Mouse (Mus musculus) ES-Bruce4 (cell line): Measurements from ENCODE around the gene Sgce. TPM values are rescaled to one million over a fixed set of nuclear protein-coding genes. Genes with fewer than 3 reads are reported as not detected.
A peak's percentile ranks its signal among the peaks of the same experiment; 100 is the strongest.
"Not testable (repeated sequence)": the region's sequence is repeated elsewhere in the genome, so short reads cannot be mapped to it uniquely, and the experiment has no call there.

Experiments
- H3K27ac ChIP-seq: 2 replicates; pipeline ENCODE4 v1.5.1; 2012; ENCODE audit warnings: low read length, inconsistent platforms; ENCODE audit not compliant: insufficient read depth
- H3K27me3 ChIP-seq: 2 replicates; pipeline ENCODE4 v1.6.1; 2012; ENCODE audit warnings: mild to moderate bottlenecking, low read length, inconsistent platforms; ENCODE audit not compliant: control insufficient read depth, poor library complexity, insufficient read depth, severe bottlenecking
- H3K36me3 ChIP-seq: 2 replicates; pipeline ENCODE4 v1.6.1; 2012; ENCODE audit warnings: inconsistent platforms, mild to moderate bottlenecking, low read length, moderate library complexity; ENCODE audit not compliant: control insufficient read depth, poor library complexity, insufficient read depth, severe bottlenecking
- H3K4me1 ChIP-seq: one replicate; pipeline ENCODE4 v1.8.1; 2011; ENCODE audit warnings: low read length; ENCODE audit not compliant: control insufficient read depth, insufficient read depth
- H3K4me3 ChIP-seq: 2 replicates; pipeline ENCODE4 v1.5.1; 2011; ENCODE audit warnings: low read depth, mild to moderate bottlenecking, low read length
- H3K9ac ChIP-seq: 2 replicates; pipeline ENCODE4 v1.6.1; 2012; ENCODE audit warnings: low read depth, mild to moderate bottlenecking, inconsistent platforms; ENCODE audit not compliant: poor library complexity, severe bottlenecking
- H3K9me3 ChIP-seq: replicated peaks from 2 replicates; pipeline ENCODE4 v1.6.1; 2012; ENCODE audit warnings: mild to moderate bottlenecking, low read length, inconsistent platforms; ENCODE audit not compliant: control insufficient read depth, poor library complexity, insufficient read depth, severe bottlenecking
- CTCF ChIP-seq: IDR thresholded peaks from one replicate; pipeline ENCODE4 v1.8.1; 2011; ENCODE audit warnings: low read depth, low read length
- EP300 ChIP-seq: IDR thresholded peaks from 2 replicates; pipeline ENCODE4 v1.6.1; 2011; ENCODE audit warnings: low read depth, low read length; ENCODE audit not compliant: insufficient read depth
- POLR2A ChIP-seq: IDR thresholded peaks from one replicate; pipeline ENCODE4 v1.8.1; 2011; ENCODE audit warnings: low read length; ENCODE audit not compliant: insufficient read depth
- polyA plus RNA-seq: library from polyadenylated mRNA; stranded (reverse); fragments of >200 nt; gene quantifications from 2 replicates; pipeline ENCODE4 v1.2.4, GENCODE M21; 2011; ENCODE audit warnings: low read depth; ENCODE audit not compliant: missing spikeins, insufficient read depth, insufficient read length

Sgce gene
- polyA plus RNA-seq, 1 experiment, result 35.6 TPM

GRCm38 (mm10) chr6:4655466-4655865 is 91.5 kb downstream of the Sgce start:
- H3K4me3 ChIP-seq, result no peak overlapping the region
- TF ChIP-seq CTCF (no peak), POLR2A (no peak), EP300 (no peak)

GRCm38 (mm10) chr6:4653741-4654140 is 93.3 kb downstream of the Sgce start:
- H3K27me3 ChIP-seq, H3K36me3 ChIP-seq: not testable (repeated sequence)
- peak overlapping the region; percentile 78; the same call in 1 of the 2 replicates for H3K9ac ChIP-seq

More at GRCm38 (mm10) chr6:4655466-4655865, 91.5 kb downstream of the Sgce start:
- H3K36me3 ChIP-seq, result no peaks in the 10 kb centered on the region
- no peaks in the 10 kb centered on the region for H3K4me1 ChIP-seq
- H3K27me3 ChIP-seq, result peaks cover 1% of the 10 kb centered on the region; the same call in 1 of the 2 replicates
- H3K9me3 ChIP-seq, result no peaks in the 10 kb centered on the region
- H3K27ac ChIP-seq, result no peak overlapping the region
- H3K9ac ChIP-seq, result no peak overlapping the region

GRCm38 (mm10) chr6:4652596-4653134 is 94.3 kb downstream of the Sgce start:
- TF ChIP-seq CTCF, result peak; percentile 3
- TF ChIP-seq POLR2A, result no peak
- no peak for TF ChIP-seq EP300
- H3K36me3 ChIP-seq, result no peaks in the 10 kb centered on the region
- peak overlapping the region; percentile 46; the same call in 1 of the 2 replicates for H3K4me3 ChIP-seq
- no peaks in the 10 kb centered on the region for H3K9me3 ChIP-seq
- H3K9ac ChIP-seq, result peak overlapping the region; percentile 78
- no peak overlapping the region for H3K27ac ChIP-seq
- no peaks in the 10 kb centered on the region for H3K4me1 ChIP-seq
- H3K27me3 ChIP-seq, result peaks cover 1% of the 10 kb centered on the region; the same call in 1 of the 2 replicates

More at GRCm38 (mm10) chr6:4653741-4654140, 93.3 kb downstream of the Sgce start:
- not testable (repeated sequence) for H3K4me1 ChIP-seq, H3K27ac ChIP-seq, H3K4me3 ChIP-seq, H3K9me3 ChIP-seq

- no peak for TF ChIP-seq POLR2A
- Histone ChIP-seq H3K4me3 (no peak overlapping the region), H3K4me1 (no peaks in the 10 kb centered on the region), H3K27ac (no peak overlapping the region), H3K36me3 (no peaks in the 10 kb centered on the region), H3K9me3 (no peaks in the 10 kb centered on the region), H3K9ac (no peak overlapping the region), H3K27me3 (peaks cover 1% of the 10 kb centered on the region; the same call in 1 of the 2 replicates)
Observed at GRCm38 (mm10) chr6:4647351-4647750, 99.7 kb downstream of the Sgce start.

- Histone ChIP-seq H3K9me3 (no peaks in the 10 kb centered on the region), H3K27me3 (no peaks in the 10 kb centered on the region; the same call in 1 of the 2 replicates), H3K4me3 (no peak overlapping the region), H3K4me1 (no peaks in the 10 kb centered on the region), H3K9ac (no peak overlapping the region), H3K36me3 (no peaks in the 10 kb centered on the region; the same call in 1 of the 2 replicates), H3K27ac (no peak overlapping the region)
- TF ChIP-seq POLR2A, result no peak
- TF ChIP-seq CTCF, result no peak
- TF ChIP-seq EP300, result no peak
Observed at GRCm38 (mm10) chr6:4642068-4642467, 104.9 kb downstream of the Sgce start.

GRCm38 (mm10) chr6:4634804-4635203 is 112.2 kb downstream of the Sgce start:
- Histone ChIP-seq H3K4me3 (no peak overlapping the region), H3K9ac (no peak overlapping the region), H3K4me1 (no peaks in the 10 kb centered on the region), H3K27ac (no peak overlapping the region), H3K9me3 (no peaks in the 10 kb centered on the region), H3K27me3 (peaks cover 2% of the 10 kb centered on the region; the same call in 1 of the 2 replicates), H3K36me3 (no peaks in the 10 kb centered on the region; the same call in 1 of the 2 replicates)
- TF ChIP-seq POLR2A (no peak), CTCF (no peak), EP300 (no peak)
